Mouse (Mus musculus): ENCODE results near the gene Sox5. TPM values are rescaled to one million over a fixed set of nuclear protein-coding genes. Genes with fewer than 3 reads are reported as not detected.

Sox5 gene
- total RNA-seq, 2 experiments from 2014 or later = 3.4 to 5.5 TPM

- intact Hi-C loops (cut with DNase I) = no loop called here
- no peak for DNase-seq
Measured at GRCm38 (mm10) chr6:144670433-144671167, 111.2 kb downstream of the Sox5 start.

DNA sequence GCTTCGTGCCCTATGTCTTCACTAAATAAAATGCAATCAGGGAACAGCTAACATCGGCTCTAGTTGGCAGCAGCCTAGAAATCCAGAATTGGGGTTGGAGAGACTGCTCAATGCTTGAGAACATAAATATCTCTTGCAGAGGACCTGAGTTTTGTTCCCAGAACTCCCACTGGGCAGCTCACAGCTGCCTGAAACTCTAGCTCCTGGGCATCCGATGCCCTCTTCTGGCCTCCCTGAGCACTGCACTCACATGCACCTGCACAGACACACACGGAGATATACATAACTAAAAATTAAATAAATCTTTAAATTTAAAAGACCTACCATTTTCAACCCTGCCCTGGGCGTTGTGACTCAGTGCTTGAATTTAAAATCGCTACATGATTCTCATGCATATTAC is 115.2 kb downstream of the Sox5 start:
- no peak for DNase-seq
- intact Hi-C loops (cut with DNase I) = no loop called here

- intact Hi-C loops (cut with DNase I) = no loop called here
- no peak for DNase-seq
Measured at GRCm38 (mm10) chr6:144664765-144665164, 117.0 kb downstream of the Sox5 start.

GRCm38 (mm10) chr6:144663516-144664074 is 118.2 kb downstream of the Sox5 start:
- no peak for DNase-seq
- intact Hi-C loops (cut with DNase I) = no loop called here

- intact Hi-C loops (cut with DNase I) = no loop called here
- peak; percentile 12 to 13 for DNase-seq
Measured at GRCm38 (mm10) chr6:144659115-144660108, 122.4 kb downstream of the Sox5 start.

GRCm38 (mm10) chr6:144652876-144653275 is 128.9 kb downstream of the Sox5 start:
- no peak for DNase-seq
- intact Hi-C loops (cut with DNase I) = no loop called here

DNA sequence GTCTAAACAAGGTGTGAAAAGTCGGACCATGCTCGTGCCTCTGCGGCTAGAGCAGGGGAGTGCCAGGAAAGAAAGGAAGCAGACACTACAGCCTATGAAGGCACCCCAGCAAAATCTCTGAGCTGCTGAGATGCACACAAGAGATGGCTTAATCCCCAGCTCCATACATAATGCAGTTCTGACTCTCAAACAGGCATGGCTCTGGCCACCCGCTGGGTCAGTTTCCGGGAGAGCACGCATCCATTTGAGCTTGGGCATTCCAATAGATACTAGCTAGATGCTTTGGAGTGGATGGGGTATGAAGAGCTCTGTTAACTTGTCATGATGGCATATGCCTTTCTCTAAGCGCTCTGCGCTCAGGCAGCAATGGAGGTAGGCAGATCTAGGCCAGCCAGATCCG is 132.9 kb downstream of the Sox5 start:
- intact Hi-C loops (cut with DNase I) = loop anchor here (5.0 kb wide), 1 partner anchor 168 kb away; no protein-coding TSS in a partner anchor
- no peak for DNase-seq

GRCm38 (mm10) chr6:144648124-144648591 is 133.6 kb downstream of the Sox5 start:
- DNase-seq = no peak
- intact Hi-C loops (cut with DNase I) = loop anchor here (5.0 kb wide), 1 partner anchor 169 kb away; no protein-coding TSS in a partner anchor

DNA sequence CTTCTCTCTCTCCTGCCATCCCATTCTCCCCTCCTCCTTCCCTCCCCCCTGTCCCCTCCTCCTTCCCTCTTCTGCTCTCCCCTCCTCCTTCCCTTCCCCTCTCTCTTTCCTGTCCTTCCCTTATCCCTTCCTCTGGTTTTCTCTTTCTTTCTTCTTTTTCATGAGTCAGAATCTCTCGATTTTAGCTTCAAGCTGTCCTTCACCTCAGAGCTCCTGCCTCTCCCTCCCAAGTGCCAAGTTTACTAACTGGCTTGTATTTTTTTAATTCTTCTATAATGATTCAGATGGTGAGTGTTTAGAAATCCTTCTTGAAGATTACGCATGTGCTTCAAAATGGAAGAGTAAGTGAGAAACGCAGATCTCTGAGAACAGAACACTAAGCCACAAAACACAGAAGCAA is 135.4 kb downstream of the Sox5 start:
- DNase-seq = no peak
- intact Hi-C loops (cut with DNase I) = loop anchor here (5.0 kb wide), 1 partner anchor 171 kb away; no protein-coding TSS in a partner anchor

- no peak for DNase-seq
Measured at GRCm38 (mm10) chr6:144645796-144646195, 136.0 kb downstream of the Sox5 start.

GRCm38 (mm10) chr6:144644711-144645110 is 137.1 kb downstream of the Sox5 start:
- intact Hi-C loops (cut with DNase I) = loop anchor here (5.0 kb wide), 1 partner anchor 173 kb away; no protein-coding TSS in a partner anchor
- DNase-seq = peak; percentile 42 to 60

More at GRCm38 (mm10) chr6:144645796-144646195, 136.0 kb downstream of the Sox5 start:
- intact Hi-C loops (cut with DNase I) = loop anchor here (5.0 kb wide), 1 partner anchor 172 kb away; no protein-coding TSS in a partner anchor

DNA sequence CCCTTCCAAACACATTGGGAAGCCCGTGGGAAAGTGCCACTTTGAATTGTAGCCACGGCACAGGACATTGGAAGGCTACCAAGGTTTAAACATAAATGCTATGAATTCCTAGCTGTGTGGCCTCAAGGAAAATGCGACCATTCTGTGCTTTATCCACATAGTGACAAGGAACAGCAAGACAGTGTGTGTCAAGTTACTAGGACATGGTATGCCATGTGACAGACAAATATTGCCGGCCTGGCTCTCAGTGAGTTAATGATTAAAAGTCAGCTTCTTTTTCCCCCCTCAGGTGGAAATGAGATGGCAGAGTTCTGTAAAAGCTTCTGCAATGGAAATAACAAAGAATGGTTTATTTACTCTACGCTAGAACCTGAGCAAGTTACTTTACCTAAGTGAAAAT is 138.2 kb downstream of the Sox5 start:
- intact Hi-C loops (cut with DNase I) = no loop called here
- DNase-seq = no peak

DNA sequence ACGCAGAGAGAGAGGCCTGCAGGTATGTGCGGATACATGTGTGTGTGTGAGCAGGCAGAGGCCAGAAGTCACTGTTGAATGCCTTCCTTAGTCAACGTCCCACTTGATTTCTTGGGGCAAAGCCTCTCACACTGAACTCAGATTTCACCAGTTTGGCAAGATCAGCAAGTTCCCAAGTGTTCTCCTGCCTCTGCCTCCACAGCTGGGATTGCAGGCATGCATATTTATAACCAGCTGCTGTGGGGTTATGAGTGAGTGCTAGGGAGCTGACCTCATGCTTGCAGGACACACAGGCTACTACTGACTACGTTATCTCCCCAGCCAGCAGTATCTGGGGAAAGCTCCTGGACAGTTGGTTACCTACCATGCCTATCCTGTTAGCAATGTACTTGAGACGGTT is 139.9 kb downstream of the Sox5 start:
- no peak for DNase-seq
- intact Hi-C loops (cut with DNase I) = no loop called here

GRCm38 (mm10) chr6:144640591-144640990 is 141.2 kb downstream of the Sox5 start:
- intact Hi-C loops (cut with DNase I) = no loop called here
- no peak for DNase-seq

- intact Hi-C loops (cut with DNase I) = no loop called here
- no peak for DNase-seq
Measured at GRCm38 (mm10) chr6:144638547-144638946, 143.2 kb downstream of the Sox5 start.

DNA sequence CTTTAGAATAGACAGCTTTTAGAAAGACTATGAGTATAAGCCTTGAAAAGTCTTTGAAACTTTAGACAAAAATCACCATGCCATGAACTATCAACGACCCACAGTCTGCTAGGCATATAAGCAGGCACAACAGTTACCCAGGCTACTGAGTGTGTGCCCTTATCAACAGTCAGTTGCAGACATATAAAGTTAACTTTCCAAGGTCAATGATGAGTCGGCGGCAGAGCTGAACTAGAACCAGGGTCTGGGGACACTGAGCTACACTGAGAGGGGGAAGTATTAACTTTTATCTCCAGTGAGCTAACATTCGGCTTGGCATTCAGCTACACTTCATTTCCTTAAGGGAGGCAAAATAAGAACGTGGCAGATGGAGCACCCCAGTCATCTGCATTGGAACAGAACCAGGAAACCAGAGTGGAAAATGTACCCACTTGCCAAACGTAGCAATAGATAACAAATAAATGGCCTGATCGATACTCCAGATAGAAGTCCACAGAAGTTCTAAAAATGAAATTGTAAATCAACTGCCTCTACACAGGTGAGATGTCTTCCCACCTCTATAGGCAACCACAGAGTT is 154.2 kb downstream of the Sox5 start:
- DNase-seq = no peak
- intact Hi-C loops (cut with DNase I) = no loop called here

DNA sequence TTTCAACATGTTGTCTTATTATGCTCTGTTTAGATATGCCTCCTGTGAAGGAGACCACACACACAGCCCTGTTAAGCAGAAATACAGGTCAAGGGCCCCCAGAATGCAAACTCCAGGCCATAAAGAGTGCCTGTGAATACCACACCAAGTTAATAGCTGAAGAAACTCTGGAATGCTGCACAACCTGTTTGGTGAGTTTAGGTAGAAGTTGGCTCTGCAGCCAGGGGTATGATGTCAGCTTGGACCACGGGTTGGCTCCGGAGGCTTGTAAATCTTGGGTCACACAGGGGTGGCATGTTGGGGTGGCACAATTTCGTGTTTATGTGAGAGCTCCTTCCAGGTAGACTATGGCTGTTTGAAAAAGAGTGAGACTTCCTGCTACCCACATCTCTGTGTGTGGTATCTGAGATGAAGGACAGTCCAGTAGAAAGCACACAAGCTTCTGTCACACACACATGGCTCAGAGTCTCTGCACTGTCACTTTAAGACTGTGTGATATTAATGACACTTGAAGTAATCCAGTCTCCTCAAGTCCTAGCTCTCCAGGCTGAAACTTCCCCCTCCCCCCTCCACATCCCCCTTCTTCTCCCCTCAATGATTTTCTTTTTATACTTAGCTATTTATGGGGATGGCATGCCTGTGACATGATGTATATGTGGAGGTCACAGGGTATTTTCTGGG is 160.5 kb downstream of the Sox5 start:
- intact Hi-C loops (cut with DNase I) = no loop called here
- DNase-seq = no peak

DNA sequence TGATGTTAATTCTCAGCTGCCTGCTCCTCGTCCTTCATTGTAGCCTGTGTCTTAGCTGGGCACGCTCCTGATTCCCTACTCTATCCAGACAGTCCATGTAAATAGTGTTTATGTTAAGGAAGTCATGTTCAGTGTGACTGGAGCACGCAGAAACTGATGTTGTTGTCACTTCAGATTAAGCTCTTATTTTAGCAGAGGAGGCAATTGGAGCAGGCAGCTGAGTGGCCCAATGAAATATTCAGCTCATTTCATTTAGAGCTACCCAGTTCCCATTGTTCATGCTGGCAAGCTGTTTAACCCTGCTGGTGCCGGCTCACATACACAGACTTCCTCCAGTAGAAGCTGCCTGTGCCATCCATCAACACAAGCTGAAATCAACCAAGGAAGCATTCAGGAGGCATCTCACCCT is 170.4 kb downstream of the Sox5 start:
- DNase-seq = no peak
- intact Hi-C loops (cut with DNase I) = no loop called here

GRCm38 (mm10) chr6:144610878-144611277 is 170.9 kb downstream of the Sox5 start:
- intact Hi-C loops (cut with DNase I) = no loop called here
- DNase-seq = no peak

GRCm38 (mm10) chr6:144602883-144603282 is 178.9 kb downstream of the Sox5 start:
- intact Hi-C loops (cut with DNase I) = no loop called here
- no peak for DNase-seq

Data from heart, postnatal 10 days (tissue).